Mouse (Mus musculus): ENCODE results near the gene Ftcd. TPM values are rescaled to one million over a fixed set of nuclear protein-coding genes. Genes with fewer than 3 reads are reported as not detected.

Gene Ftcd
- total RNA-seq, 1 experiment from 2014 or later, result not detected

DNA sequence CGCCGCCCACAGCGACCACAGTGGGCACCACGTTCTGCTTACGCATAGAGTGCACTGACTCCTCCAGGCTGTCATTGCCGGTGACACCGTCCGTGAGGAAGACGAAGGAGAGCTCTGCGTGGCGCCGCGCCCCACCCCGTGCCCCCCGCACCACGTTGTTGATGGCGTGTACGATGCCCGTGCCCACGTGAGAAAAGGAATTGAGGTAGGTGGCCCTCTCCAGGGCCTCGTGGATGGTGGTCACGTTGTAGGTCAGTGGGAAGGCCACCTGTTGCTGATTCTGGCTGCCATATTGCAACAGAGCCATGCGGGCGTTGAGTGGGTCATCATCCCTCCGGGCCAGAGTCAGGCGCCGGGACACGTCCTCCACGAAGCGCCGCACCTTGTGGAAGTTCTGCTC lies 20.9 kb downstream of the Ftcd start:
- no peak for ATAC-seq (replicated peaks; ENCODE audit: low read depth, poor library complexity, severe bottlenecking)

DNA sequence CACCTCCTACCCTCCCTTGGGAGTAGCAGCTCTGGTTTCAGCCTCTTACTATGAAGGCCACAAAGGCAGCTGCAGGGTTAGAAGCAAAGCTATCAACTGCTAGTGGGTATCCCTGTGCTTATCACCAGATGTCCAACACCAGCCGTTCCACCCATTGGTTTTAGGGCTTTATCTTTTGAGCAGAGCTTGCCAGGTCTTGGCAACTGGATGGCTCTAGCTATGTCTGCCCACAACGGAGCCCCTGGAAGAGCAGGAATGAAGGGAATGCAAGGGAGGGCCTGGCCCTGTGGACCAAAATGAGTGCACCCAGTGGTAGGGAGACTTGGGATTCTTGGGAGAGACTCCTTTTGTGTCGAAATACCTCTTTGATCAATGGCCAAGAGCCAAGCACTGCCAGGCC lies 27.2 kb downstream of the Ftcd start:
- no peak for ATAC-seq (replicated peaks; ENCODE audit: low read depth, poor library complexity, severe bottlenecking)

DNA sequence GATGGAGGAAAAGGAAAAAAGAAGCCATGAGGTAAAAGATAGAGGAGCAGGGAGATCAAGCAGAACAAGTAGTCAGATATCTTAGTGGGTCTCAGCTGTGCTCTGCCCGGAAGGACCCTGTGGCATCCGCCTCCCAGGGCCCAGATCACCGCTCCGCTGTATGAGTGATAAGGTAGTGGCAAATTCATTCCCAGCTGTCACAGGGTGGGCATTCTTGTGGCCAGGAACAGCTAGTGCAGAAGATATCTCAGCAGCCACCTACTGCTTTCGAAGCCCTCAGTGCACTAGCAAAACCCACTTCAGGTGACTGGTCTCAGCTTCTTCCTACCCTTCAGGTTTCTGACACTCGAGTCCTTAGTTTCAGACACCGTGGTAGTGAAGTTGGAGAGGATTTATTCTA lies 37.0 kb downstream of the Ftcd start:
- ATAC-seq (replicated peaks; ENCODE audit: low read depth, poor library complexity, severe bottlenecking), result no peak

- no peak for ATAC-seq (replicated peaks; ENCODE audit: low read depth, poor library complexity, severe bottlenecking)
Observed at GRCm38 (mm10) chr10:76622411-76622810, 47.0 kb downstream of the Ftcd start.

DNA sequence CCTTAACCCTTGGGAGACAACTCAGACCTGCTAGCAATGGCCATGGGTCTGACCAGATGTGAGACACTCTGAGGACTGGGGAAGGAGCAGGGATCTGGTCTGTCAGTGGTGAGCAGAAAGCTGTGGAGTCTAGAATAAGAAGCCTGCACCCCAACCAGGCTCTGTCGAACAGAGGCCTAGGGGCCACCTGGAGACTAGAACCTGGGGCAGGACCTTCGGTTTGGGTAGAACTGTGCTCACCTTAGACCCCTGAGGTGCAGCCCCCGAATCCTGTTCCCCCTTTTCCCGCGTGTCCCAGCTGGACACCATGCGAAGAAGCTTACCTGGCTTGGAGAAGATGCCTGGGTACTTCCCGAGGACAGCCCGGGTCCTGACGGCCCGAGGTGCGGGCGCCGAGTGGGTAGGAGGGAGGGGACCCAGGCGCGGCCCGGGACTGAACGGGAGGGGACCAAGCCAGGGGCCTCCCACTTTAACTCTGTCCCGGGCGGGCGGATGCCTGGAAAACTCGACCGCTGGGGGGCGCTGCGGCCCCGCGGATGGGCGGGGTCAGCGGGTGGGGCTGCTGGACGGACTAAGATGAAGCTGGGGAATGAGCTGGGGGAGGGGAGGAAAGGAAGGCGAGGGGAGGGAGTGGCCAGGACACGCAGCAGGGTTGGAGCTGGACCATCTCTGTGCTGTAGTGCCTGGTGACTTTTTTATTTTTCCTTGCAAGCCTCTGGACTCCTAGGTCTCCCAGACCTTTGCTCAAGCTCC lies 47.7 kb downstream of the Ftcd start, which contains the start of gene Col6a2:
Col6a2 (minus strand) TSS at position 703 of the 753 bp plus-strand sequence.
- peak; percentile 62 for ATAC-seq (replicated peaks; ENCODE audit: low read depth, poor library complexity, severe bottlenecking)

DNA sequence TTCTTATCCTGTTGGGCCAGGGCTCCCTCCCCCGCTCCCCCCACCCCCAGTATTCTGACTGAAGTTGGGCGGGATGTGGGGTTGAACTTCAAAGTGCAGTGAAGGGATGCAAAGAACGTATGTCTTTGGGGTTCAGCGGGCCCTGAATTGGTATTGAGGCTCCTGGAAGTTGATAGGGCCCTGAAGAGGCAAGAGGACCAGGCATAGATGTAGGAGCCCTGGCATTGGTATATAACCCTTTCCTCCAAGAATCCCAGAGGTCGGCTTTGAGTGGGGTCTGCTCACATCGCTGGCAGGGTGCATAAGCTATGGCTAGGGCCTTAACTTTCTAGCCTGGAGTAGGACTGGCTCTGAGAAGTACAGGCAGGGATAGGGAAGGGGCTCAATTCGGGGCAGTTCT lies 48.3 kb downstream of the Ftcd start:
- no peak for ATAC-seq (replicated peaks; ENCODE audit: low read depth, poor library complexity, severe bottlenecking)

DNA sequence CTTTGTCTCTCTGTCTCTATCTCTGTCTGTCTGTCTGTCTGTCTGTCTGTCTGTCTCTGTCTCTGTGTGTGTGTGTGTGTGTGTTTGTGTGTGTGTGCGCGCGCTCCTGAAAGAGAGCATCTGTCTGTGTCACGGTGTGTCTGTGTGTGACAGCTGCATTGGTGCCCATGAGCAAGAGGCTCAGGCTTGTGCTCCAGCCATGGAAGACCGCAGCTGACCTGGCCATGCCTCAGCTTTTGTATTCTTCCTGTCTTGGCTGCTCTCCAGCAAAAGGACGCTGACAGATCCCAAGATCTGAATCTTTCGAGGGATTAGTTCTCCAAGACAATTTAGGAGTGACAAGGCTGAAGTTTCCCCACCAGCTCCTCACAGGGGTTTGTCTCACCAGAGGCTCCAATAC lies 49.5 kb downstream of the Ftcd start:
- ATAC-seq (replicated peaks; ENCODE audit: low read depth, poor library complexity, severe bottlenecking), result no peak

- no peak for ATAC-seq (replicated peaks; ENCODE audit: low read depth, poor library complexity, severe bottlenecking)
Observed at GRCm38 (mm10) chr10:76627714-76628113, 52.3 kb downstream of the Ftcd start.

DNA sequence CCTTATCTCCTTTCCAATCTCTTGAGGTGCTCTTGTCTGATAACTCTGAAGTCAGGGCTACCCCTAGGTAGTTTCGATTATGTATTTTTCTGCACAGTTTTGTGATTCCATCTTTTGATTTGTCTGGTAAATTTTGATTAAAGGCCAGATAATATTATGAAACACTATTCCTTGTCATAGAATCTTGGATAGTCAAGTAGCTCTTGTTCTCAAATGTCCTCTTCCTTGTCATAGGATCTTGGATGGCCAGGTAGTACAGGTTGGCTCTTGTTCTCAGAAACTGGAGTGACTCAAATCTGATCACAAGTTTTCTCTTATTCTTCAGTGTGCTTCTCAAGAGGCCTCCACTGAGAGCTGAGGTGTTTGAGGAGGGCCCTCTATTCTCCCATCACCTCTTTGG lies 55.2 kb downstream of the Ftcd start:
- ATAC-seq (replicated peaks; ENCODE audit: low read depth, poor library complexity, severe bottlenecking), result no peak

DNA sequence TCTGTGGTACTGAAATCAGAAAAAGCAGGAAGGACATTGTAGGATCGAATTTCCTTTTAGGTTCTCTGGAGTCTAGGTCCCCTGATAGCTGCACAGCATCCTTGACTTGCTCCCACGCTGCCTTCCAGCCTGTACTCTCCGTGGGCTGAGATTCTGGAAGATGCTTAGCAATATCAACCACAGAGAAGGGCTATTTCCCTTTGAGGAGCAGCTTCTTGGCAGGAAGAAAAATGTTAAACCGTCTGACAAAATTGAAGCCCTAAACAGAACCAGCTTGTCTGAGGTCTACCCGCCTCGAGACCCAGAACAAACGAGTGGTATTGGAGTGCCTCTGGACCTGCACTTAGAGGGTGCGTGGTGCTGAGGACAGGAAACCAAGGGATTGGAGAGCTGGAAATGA lies 57.2 kb downstream of the Ftcd start:
- no peak for ATAC-seq (replicated peaks; ENCODE audit: low read depth, poor library complexity, severe bottlenecking)

DNA sequence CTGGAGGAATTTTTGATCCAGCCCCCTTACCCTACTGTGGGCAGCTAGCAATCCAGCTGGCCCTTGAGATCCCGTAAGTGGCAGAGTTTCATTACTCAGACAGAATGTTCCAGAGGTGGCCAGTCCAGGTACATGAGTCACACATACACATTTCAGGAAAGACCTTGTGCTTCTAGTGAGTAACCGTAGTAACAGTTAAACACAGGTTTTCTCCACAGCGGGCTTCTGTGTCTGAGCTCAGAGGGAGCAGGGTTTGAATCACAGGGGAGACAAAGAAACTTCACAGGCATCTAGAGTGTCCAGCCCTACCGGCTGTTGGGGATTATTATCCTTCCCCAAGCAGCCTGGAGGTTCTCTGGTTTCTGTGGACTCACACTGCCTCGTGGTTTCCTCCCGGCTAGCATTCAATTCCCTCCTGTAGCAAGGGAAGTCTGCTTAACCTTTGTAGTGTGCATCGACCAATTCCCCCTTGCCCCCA lies 58.7 kb downstream of the Ftcd start:
- no peak for ATAC-seq (replicated peaks; ENCODE audit: low read depth, poor library complexity, severe bottlenecking)

DNA sequence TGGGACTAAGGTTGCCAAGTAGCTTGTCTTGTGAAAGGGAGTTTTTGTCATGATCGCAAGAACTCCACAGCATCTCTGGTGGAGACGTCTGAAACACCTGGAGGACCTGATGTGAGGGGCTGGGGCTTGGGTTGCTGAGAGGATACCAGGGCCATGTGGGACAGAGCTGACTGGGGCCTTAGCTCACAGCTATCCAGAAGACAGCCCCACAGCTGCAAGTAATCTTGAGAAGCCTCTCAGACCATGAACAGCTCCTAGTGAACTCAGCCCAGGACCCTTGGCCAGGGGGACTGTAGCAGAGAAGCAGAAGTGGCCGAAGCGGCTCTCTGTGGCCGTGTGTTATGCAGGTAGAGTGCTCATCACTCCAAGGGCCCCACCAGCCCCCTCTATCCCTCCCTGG lies 59.1 kb downstream of the Ftcd start:
- no peak for ATAC-seq (replicated peaks; ENCODE audit: low read depth, poor library complexity, severe bottlenecking)

DNA sequence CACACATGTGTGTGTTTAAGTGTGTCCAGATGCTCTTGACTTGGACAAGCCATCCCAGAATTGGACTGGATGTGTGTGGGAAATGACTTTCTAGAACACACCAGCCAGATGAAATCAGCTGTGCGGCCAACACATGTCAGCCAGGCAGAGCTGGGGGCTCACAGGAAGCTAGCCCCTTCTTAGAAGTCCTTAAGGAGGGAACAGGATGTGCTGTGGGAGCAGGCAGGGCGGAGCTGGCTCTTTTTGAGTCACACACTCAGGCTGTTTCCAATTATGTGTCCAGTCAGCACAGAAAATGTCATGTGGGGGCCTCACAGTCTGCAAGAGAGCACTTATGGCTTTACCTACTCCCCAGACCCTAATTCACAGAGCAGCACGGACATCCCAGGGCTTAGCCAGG lies 60.6 kb downstream of the Ftcd start:
- no peak for ATAC-seq (replicated peaks; ENCODE audit: low read depth, poor library complexity, severe bottlenecking)

- ATAC-seq (replicated peaks; ENCODE audit: low read depth, poor library complexity, severe bottlenecking), result no peak
Observed at GRCm38 (mm10) chr10:76636601-76637000, 61.2 kb downstream of the Ftcd start.

Other genes with a start within 250 kb of the Ftcd start
- gene Dip2a, start 230.4 kb upstream of the Ftcd start, total RNA-seq (2017), result 2.6 and 3.1 TPM in 2 replicates
- 9.6 TPM in 1 of 2 replicates, not detected in the other for gene AC141477.1, start 135.2 kb upstream of the Ftcd start, total RNA-seq (2017)
- 70.6 and 77.7 TPM in 2 replicates for gene Pcnt, start 132.9 kb upstream of the Ftcd start, total RNA-seq (2017)
- gene 2610028H24Rik, start 126.6 kb upstream of the Ftcd start, total RNA-seq (2017), result not detected in 2 replicates
- gene Mcm3ap, start 106.7 kb upstream of the Ftcd start, total RNA-seq (2017), result 95.8 and 110 TPM in 2 replicates
- 5.3 and 8.8 TPM in 2 replicates for gene Ybey, start 106.5 kb upstream of the Ftcd start, total RNA-seq (2017)
- 4.2 and 5.1 TPM in 2 replicates for gene Lss, start 44.1 kb upstream of the Ftcd start, total RNA-seq (2017)
- not detected in 2 replicates for gene Spatc1l, start 13.4 kb upstream of the Ftcd start, total RNA-seq (2017)
- gene Col6a2, start 48.0 kb downstream of the Ftcd start, total RNA-seq (2017), result 0.27 TPM in 1 of 2 replicates, not detected in the other
- gene Col6a1, start 150.5 kb downstream of the Ftcd start, total RNA-seq (2017), result not detected in 2 replicates